Mouse (Mus musculus): ENCODE measurements around the gene Clybl. TPM values are rescaled to one million over a fixed set of nuclear protein-coding genes. Genes with fewer than 3 reads are reported as not detected.

The Clybl gene
- polyA plus RNA-seq, 1 experiment from 2014 or later: 35.6 TPM

DNA sequence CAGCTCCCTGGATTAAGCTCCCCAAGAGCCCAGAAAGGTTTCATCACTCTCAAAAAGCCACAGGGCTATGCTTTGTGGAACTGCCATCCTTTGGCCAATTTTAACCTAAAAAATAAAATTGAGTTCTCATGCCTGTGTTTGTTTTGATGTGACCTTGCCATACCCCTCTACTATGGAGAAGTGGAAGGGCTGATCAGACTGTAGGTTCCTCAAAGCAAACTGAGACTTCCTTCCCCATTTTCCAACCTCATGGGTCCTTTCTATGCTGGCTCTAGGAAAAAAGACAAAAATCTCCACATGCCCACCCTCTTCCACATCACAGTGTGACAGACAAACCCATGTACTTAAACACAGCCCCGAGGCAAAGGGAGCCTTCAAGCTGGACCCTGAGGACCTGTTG, 79.7 kb downstream of the Clybl start:
- H3K9ac ChIP-seq (replicated peaks; ENCODE audit: low read length): no peak overlapping the region
- no peak overlapping the region for H3K27ac ChIP-seq (ENCODE audit: low read length)
- no peaks in the 10 kb centered on the region for H3K9me3 ChIP-seq (ENCODE audit: low read length)
- H3K36me3 ChIP-seq (ENCODE audit: insufficient read depth, low read length): no peaks in the 10 kb centered on the region
- ATAC-seq (ENCODE audit: low FRiP score, low TSS enrichment): no peak
- H3K4me1 ChIP-seq (ENCODE audit: insufficient read depth, low read length): peaks cover under 1% of the 10 kb centered on the region; the same call in 1 of the 2 replicates
- H3K4me3 ChIP-seq (ENCODE audit: low read length): no peak overlapping the region
- peaks cover 31% of the 10 kb centered on the region for H3K27me3 ChIP-seq (ENCODE audit: insufficient read depth, low read length)
- H3K4me2 ChIP-seq (replicated peaks; ENCODE audit: low read depth, low read length): no peak overlapping the region
- WGBS: 75% methylated on average over 1 of the region's 1 CpGs

DNA sequence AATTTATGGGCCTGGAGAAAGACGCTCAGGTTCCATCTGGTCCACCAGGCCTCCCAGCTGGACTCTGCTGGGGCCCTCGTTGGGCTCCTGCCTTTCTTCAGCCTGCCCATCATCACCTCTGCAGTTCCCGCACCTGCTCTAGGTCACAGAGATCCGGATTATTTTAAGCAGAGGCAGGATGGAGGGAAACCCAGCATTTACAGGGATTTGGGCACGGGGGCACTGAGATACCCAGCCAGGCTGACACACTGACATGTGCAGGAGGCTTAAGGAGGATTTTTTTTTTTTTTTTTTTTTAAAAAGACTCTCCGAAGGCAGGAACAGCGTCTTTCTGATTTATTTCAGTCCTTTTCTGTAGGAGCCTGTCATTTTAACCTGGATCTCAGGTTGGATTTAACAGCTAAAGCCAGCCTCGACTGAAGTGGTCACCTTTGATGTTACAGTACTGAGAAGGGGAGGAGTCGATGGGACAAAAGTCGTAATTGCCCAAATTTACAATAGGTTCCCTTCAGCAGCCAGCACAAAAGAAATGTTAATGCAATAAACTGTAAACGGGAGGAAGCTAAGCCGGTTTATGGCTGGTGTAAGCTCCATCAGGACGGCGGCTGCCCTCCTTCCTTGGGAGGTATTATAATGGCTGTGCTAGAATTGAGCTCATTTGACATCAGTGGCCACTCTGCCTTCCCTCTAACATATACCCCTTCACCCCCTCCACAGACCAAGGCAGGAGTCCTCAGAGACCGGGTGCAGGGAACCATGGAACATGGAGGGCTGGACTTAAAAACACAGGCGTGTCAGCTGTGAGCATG, 81.6 kb downstream of the Clybl start:
- ATAC-seq (ENCODE audit: low FRiP score, low TSS enrichment): no peak
- H3K4me2 ChIP-seq (replicated peaks; ENCODE audit: low read depth, low read length): no peak overlapping the region
- H3K9me3 ChIP-seq (ENCODE audit: low read length): no peaks in the 10 kb centered on the region
- no peak overlapping the region for H3K9ac ChIP-seq (replicated peaks; ENCODE audit: low read length)
- H3K27ac ChIP-seq (ENCODE audit: low read length): no peak overlapping the region
- WGBS: 29% methylated on average over 16 of the region's 16 CpGs
- H3K36me3 ChIP-seq (ENCODE audit: insufficient read depth, low read length): no peaks in the 10 kb centered on the region
- H3K4me3 ChIP-seq (ENCODE audit: low read length): no peak overlapping the region
- H3K27me3 ChIP-seq (ENCODE audit: insufficient read depth, low read length): peaks cover 18% of the 10 kb centered on the region
- no peaks in the 10 kb centered on the region for H3K4me1 ChIP-seq (ENCODE audit: insufficient read depth, low read length)

DNA sequence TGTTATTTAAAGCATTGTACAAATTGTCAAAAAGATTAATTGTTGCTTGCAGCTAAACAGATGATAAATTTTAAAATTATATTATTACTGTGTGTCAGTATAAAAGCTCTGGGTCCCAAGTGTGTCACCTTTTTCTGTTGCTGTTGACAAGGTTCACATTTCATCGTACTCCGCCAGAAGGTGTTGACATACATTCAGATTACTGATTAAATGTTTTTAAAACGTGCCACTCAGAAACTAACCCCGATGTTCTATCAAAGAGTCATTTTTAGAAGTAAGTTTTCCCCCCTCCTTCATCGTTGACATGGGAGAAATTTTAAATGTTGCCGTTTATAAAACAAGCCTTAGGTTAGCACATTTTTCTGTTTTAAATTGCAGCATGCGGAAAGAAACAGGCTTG, 83.7 kb downstream of the Clybl start:
- 0 out of 2 replicates have a peak, but pooled peaks cover 6% of the 10 kb centered on the region for H3K27me3 ChIP-seq (ENCODE audit: insufficient read depth, low read length)
- no peak overlapping the region for H3K4me3 ChIP-seq (ENCODE audit: low read length)
- H3K9me3 ChIP-seq (ENCODE audit: low read length): no peaks in the 10 kb centered on the region
- no peak overlapping the region for H3K27ac ChIP-seq (ENCODE audit: low read length)
- H3K4me1 ChIP-seq (ENCODE audit: insufficient read depth, low read length): no peaks in the 10 kb centered on the region
- H3K9ac ChIP-seq (replicated peaks; ENCODE audit: low read length): no peak overlapping the region
- H3K36me3 ChIP-seq (ENCODE audit: insufficient read depth, low read length): no peaks in the 10 kb centered on the region
- H3K4me2 ChIP-seq (replicated peaks; ENCODE audit: low read depth, low read length): no peak overlapping the region
- WGBS: 66% methylated on average over 7 of the region's 7 CpGs
- ATAC-seq (ENCODE audit: low FRiP score, low TSS enrichment): no peak

DNA sequence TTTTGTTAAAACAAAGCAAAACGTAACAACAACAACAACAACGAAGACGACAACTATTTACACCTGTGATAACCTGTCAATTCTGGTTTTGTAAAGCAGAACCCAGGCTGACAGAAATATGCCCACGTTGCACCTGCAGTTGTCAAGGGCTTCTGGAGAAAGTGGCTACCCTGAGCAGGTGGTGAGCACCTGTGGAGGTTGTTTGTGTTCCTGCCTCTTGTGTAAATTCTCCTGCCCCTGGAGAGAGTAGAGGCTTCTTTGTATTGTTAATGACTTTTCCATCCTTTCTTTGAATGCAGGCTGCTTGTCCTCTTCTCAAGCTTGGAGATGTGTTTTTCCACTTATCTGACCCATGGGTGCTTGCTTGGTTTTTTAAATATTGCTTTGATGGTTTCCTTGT, 86.1 kb downstream of the Clybl start:
- Histone ChIP-seq H3K27ac (ENCODE audit: low read length) (no peak overlapping the region), H3K9ac (replicated peaks; ENCODE audit: low read length) (no peak overlapping the region), H3K27me3 (ENCODE audit: insufficient read depth, low read length) (0 out of 2 replicates have a peak, but pooled peaks cover 6% of the 10 kb centered on the region), H3K4me3 (ENCODE audit: low read length) (no peak overlapping the region), H3K36me3 (ENCODE audit: insufficient read depth, low read length) (no peaks in the 10 kb centered on the region), H3K4me2 (replicated peaks; ENCODE audit: low read depth, low read length) (no peak overlapping the region), H3K4me1 (ENCODE audit: insufficient read depth, low read length) (0 out of 2 replicates have a peak, but pooled peaks cover 7% of the 10 kb centered on the region), H3K9me3 (ENCODE audit: low read length) (no peaks in the 10 kb centered on the region)
- no peak for ATAC-seq (ENCODE audit: low FRiP score, low TSS enrichment)
- WGBS: 46% methylated on average over 4 of the region's 4 CpGs

DNA sequence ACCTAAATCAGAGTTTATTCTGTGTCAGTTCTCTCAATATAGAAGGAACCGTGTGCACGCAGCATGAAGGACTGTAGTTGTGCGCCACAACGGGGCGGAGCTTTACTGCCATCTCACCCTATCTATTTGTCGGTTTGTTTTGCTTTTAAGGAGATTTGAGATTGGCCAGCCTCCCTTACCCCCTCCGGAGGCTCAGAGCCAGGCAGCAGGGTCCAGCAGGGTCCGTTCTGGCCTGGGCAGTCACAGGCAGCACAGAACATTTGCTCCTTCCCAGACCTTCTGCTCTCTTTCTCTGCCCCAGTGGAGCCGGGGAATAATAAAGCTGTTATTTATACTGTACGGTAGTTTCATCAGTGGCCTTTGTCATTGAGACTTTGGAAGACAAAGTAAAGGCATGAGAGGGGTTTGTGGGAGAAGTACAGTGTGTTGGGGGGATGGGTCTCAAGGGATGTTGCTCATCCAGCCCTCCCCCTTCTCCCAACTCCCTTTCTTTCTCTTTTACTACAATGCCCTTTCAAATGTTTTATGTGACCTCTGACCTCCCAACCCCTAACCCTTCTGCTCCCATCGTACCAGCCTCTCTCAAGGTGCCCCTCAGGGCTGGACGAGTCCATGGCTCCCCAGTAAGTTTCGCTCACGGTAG, 89.7 kb downstream of the Clybl start:
- no peak for ATAC-seq (ENCODE audit: low FRiP score, low TSS enrichment)
- no peaks in the 10 kb centered on the region for H3K27me3 ChIP-seq (ENCODE audit: insufficient read depth, low read length)
- no peaks in the 10 kb centered on the region for H3K9me3 ChIP-seq (ENCODE audit: low read length)
- H3K27ac ChIP-seq (ENCODE audit: low read length): no peak overlapping the region
- H3K4me3 ChIP-seq (ENCODE audit: low read length): no peak overlapping the region
- no peaks in the 10 kb centered on the region for H3K36me3 ChIP-seq (ENCODE audit: insufficient read depth, low read length)
- WGBS: 29% methylated on average over 14 of the region's 14 CpGs
- 0 out of 2 replicates have a peak overlapping the region, but pooled peaks have one; percentile 3 for H3K4me2 ChIP-seq (replicated peaks; ENCODE audit: low read depth, low read length)
- H3K4me1 ChIP-seq (ENCODE audit: insufficient read depth, low read length): 0 out of 2 replicates have a peak, but pooled peaks cover 7% of the 10 kb centered on the region
- H3K9ac ChIP-seq (replicated peaks; ENCODE audit: low read length): no peak overlapping the region

DNA sequence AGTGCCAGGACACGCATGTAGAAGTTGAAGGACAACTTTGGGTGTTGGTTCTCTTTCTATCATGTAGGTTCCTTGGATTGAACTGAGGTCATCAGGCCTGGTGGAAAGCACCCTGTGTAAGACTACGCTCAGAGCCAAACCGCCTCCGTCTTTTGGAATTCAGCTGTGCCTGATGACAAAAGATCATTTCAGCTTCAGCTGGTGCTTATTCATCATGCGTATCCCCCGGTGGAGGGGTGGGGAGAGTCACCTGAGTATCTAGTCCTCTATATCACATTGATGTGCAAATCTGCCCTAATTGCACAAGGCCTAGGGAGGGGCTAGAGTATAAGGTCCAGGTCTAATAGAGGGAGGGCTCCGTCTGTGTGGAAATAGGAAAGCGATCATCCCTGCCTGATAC, 95.6 kb downstream of the Clybl start:
- ATAC-seq (ENCODE audit: low FRiP score, low TSS enrichment): no peak
- WGBS: 86% methylated on average over 8 of the region's 8 CpGs

DNA sequence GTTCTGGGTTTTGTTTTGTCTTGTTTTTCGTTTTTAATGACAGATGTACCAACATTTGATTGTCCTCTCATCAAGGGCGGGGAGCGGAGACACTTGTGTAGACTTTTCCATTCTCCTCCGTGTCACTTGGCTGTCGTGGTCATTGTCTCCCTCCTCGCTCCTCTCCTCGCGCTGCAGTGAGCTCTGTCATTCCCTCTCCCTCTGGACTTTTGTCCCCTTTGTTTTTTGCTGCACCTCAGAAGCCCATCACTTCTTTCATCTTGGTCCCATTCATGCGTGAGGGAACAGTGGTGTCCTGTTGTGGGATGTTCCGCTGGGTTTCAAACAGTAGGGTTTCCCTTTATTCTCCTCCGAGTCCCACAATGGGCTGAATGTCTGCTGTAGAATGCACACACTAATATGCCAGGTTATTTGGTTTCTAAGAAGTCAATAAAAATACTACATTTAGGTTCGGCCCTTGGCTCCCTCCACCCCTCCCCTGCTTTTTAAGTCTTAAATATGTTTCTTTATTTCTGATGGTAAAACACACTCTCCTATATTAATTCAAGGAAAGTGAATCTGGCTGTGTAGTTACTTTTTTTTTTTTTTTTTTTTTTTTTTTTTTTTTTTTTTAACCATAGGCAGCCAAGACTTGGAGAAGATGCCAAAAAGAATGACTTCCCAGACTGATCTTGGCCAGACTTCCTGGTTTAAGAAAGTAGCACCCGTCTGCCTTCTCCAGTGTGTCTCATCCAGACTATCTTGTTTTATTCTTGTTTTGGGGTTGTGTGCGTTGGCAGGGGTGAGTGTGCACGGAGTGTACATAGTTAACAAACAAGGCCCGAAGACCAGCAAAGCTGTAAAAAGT, 98.2 kb downstream of the Clybl start:
- H3K36me3 ChIP-seq (ENCODE audit: insufficient read depth, low read length): no peaks in the 10 kb centered on the region
- H3K4me3 ChIP-seq (ENCODE audit: low read length): no peak overlapping the region
- no peak overlapping the region for H3K9ac ChIP-seq (replicated peaks; ENCODE audit: low read length)
- no peak overlapping the region for H3K4me2 ChIP-seq (replicated peaks; ENCODE audit: low read depth, low read length)
- no peak overlapping the region for H3K27ac ChIP-seq (ENCODE audit: low read length)
- no peaks in the 10 kb centered on the region for H3K4me1 ChIP-seq (ENCODE audit: insufficient read depth, low read length)
- H3K27me3 ChIP-seq (ENCODE audit: insufficient read depth, low read length): 0 out of 2 replicates have a peak, but pooled peaks cover 3% of the 10 kb centered on the region
- 67% methylated on average over 16 of the region's 16 CpGs for WGBS
- no peak for ATAC-seq (ENCODE audit: low FRiP score, low TSS enrichment)
- no peaks in the 10 kb centered on the region for H3K9me3 ChIP-seq (ENCODE audit: low read length)

More for the DNA sequence above, 95.6 kb downstream of the Clybl start:
- Histone ChIP-seq H3K27ac (ENCODE audit: low read length) (no peak overlapping the region), H3K4me3 (ENCODE audit: low read length) (no peak overlapping the region), H3K9ac (replicated peaks; ENCODE audit: low read length) (no peak overlapping the region), H3K27me3 (ENCODE audit: insufficient read depth, low read length) (0 out of 2 replicates have a peak, but pooled peaks cover 3% of the 10 kb centered on the region), H3K36me3 (ENCODE audit: insufficient read depth, low read length) (no peaks in the 10 kb centered on the region), H3K4me1 (ENCODE audit: insufficient read depth, low read length) (no peaks in the 10 kb centered on the region), H3K4me2 (replicated peaks; ENCODE audit: low read depth, low read length) (no peak overlapping the region), H3K9me3 (ENCODE audit: low read length) (no peaks in the 10 kb centered on the region)

DNA sequence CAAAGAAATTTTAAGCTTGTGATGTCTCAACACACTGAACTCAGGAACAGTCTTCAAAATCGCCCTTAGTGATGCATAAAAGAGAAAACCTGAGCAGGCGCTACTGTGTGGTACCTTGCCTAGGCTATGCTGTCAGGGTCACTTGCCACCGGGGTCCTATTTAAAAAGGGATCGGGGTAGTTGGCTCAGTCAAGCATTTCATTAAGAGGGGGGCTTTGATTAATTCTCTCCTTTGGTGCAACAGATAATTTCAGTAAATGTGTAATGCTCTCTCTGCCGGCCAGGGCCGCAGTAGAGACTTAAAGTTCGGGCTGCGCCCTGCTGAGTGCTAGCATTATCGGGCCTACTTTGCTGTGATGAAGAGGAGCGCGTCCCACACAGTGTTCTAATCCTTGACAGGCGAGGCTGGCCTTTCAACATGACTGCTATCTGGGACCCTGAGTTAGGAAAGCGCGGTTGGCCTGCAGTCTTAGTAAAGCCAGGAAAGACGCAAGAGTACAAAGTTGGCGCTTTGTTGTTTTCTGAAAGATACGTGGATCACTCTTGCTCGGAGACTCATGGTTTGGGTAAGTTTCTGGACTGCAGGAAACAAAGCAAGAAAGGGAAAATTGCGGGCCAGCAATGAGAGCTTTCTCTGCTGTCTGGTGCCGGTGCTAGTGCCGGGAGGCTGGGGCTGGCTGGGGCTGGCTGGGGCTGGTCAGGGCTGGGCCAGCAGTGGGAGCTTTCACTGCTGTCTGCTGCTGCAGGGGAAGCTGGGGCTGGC, 99.0 kb downstream of the Clybl start:
- peak; percentile 82; the same call in 1 of the 2 replicates for ATAC-seq (ENCODE audit: low FRiP score, low TSS enrichment)
- Histone ChIP-seq H3K9ac (replicated peaks; ENCODE audit: low read length) (no peak overlapping the region), H3K4me1 (ENCODE audit: insufficient read depth, low read length) (no peaks in the 10 kb centered on the region), H3K27ac (ENCODE audit: low read length) (no peak overlapping the region), H3K27me3 (ENCODE audit: insufficient read depth, low read length) (0 out of 2 replicates have a peak, but pooled peaks cover 3% of the 10 kb centered on the region), H3K4me3 (ENCODE audit: low read length) (no peak overlapping the region), H3K4me2 (replicated peaks; ENCODE audit: low read depth, low read length) (no peak overlapping the region), H3K36me3 (ENCODE audit: insufficient read depth, low read length) (no peaks in the 10 kb centered on the region), H3K9me3 (ENCODE audit: low read length) (no peaks in the 10 kb centered on the region)
- WGBS: 35% methylated on average over 21 of the region's 21 CpGs

DNA sequence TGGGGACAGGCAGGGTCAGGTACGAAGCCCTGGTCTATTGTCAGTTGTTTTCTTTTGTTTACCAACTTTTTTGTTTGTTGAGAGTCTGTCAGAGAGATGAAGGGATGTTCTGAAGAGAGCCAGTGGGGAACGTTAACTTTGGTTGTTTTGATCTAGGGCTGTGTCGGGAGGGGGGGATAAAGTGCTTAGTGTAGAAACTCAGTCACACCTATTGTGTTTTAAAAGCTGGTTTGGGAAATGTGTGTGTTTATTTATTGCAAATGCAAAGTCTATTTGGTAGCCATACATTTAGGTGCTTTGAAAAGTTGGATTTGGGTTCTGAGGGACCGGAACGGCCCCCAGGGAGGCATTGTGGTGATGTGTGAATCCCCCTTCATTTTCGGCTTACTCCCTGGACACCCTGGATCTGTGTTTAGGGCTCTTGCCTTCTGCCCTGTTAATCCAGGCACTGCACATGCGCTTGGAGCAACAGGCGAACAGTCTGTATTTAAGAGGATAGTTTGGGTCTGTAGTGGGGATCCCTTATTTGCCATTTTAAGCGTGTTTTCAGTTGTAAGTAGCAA, 99.6 kb downstream of the Clybl start:
- no peaks in the 10 kb centered on the region for H3K36me3 ChIP-seq (ENCODE audit: insufficient read depth, low read length)
- 0 out of 2 replicates have a peak, but pooled peaks cover 3% of the 10 kb centered on the region for H3K27me3 ChIP-seq (ENCODE audit: insufficient read depth, low read length)
- WGBS: 57% methylated on average over 9 of the region's 9 CpGs
- H3K9me3 ChIP-seq (ENCODE audit: low read length): no peaks in the 10 kb centered on the region
- H3K4me1 ChIP-seq (ENCODE audit: insufficient read depth, low read length): no peaks in the 10 kb centered on the region
- H3K4me3 ChIP-seq (ENCODE audit: low read length): no peak overlapping the region
- no peak overlapping the region for H3K9ac ChIP-seq (replicated peaks; ENCODE audit: low read length)
- no peak overlapping the region for H3K27ac ChIP-seq (ENCODE audit: low read length)
- no peak for ATAC-seq (ENCODE audit: low FRiP score, low TSS enrichment)
- H3K4me2 ChIP-seq (replicated peaks; ENCODE audit: low read depth, low read length): no peak overlapping the region
